Comparison of ENCODE assay signal across 15 mouse cellular contexts in genomic region chr8:106818626-106819515, GRCm38 (mm10). TPM values are rescaled to one million over a fixed set of nuclear protein-coding genes. Genes with fewer than 3 reads are reported as not detected.
DNase-seq lines count a peak whose midpoint lies in the region; ATAC-seq and TF ChIP-seq lines count a peak whose summit lies in the region.
"Had no signal": no experiment of that assay in that cellular context is flagged by ENCODE, and none has a peak within 500 bp of the region (broad histone marks: within the 10 kb centered on the region; RNA-seq: fewer than 3 reads in every experiment).

No protein-coding gene starts in this region.

- 0 out of 2 replicates have a peak overlapping the region, but pooled peaks have one; percentile 58 for H3K27ac ChIP-seq in forebrain, embryonic 10.5 days
- H3K27ac ChIP-seq in forebrain, embryonic 14.5 days (ENCODE audit: low read depth, low read length): no peak overlapping the region
- H3K27ac ChIP-seq in CH12.LX (ENCODE audit: insufficient read depth, low read depth): no peak overlapping the region
- H3K27ac ChIP-seq: forebrain, embryonic 13.5 days; lung, embryonic 15.5 days had no signal

- H3K4me1 ChIP-seq in forebrain, embryonic 10.5 days: peaks cover 17% of the 10 kb centered on the region
- H3K4me1 ChIP-seq in forebrain, embryonic 14.5 days (ENCODE audit: control insufficient read depth, insufficient read depth, low read length): peaks cover 8% of the 10 kb centered on the region; the same call in 1 of the 2 replicates
- H3K4me1 ChIP-seq in CH12.LX (ENCODE audit: control insufficient read depth in 1 of 2, insufficient read depth in 2 of 2): peaks cover 3 to 15% of the 10 kb centered on the region in 2 experiments; a peak in 2 of 4 replicates

- H3K9me3 ChIP-seq in forebrain, embryonic 10.5 days: no peaks in the 10 kb centered on the region
- no peaks in the 10 kb centered on the region for H3K9me3 ChIP-seq in forebrain, embryonic 14.5 days (replicated peaks; ENCODE audit: control insufficient read depth, low read length)
- H3K9me3 ChIP-seq in CH12.LX (replicated peaks; ENCODE audit: low read length): no peaks in the 10 kb centered on the region
- H3K9me3 ChIP-seq: forebrain, embryonic 13.5 days; lung, embryonic 15.5 days had no signal

- ATAC-seq in forebrain, embryonic 14.5 days: no peak
- ATAC-seq: forebrain, embryonic 13.5 days had no signal

- no peaks in the 10 kb centered on the region for H3K27me3 ChIP-seq in forebrain, embryonic 10.5 days (ENCODE audit: poor library complexity, severe bottlenecking)
- H3K27me3 ChIP-seq in forebrain, embryonic 14.5 days (replicated peaks; ENCODE audit: control insufficient read depth, insufficient read depth, low read length): no peaks in the 10 kb centered on the region
- no peaks in the 10 kb centered on the region for H3K27me3 ChIP-seq in CH12.LX (replicated peaks)
- H3K27me3 ChIP-seq: forebrain, embryonic 13.5 days; lung, embryonic 15.5 days had no signal

- no peak overlapping the region for H3K4me3 ChIP-seq in forebrain, embryonic 10.5 days
- H3K4me3 ChIP-seq in forebrain, embryonic 14.5 days (ENCODE audit: low read depth, low read length): no peak overlapping the region
- no peak overlapping the region for H3K4me3 ChIP-seq in CH12.LX (replicated peaks in 1 of 3; ENCODE audit: low read depth in 2 of 3, low read length in 2 of 3, poor library complexity in 1 of 3)
- H3K4me3 ChIP-seq: forebrain, embryonic 13.5 days; lung, embryonic 15.5 days had no signal

- peaks cover 17% of the 10 kb centered on the region for H3K36me3 ChIP-seq in forebrain, embryonic 10.5 days (replicated peaks)
- no peaks in the 10 kb centered on the region for H3K36me3 ChIP-seq in forebrain, embryonic 14.5 days (ENCODE audit: control insufficient read depth, insufficient read depth, low read length)
- H3K36me3 ChIP-seq in CH12.LX (replicated peaks in 1 of 2; ENCODE audit: control insufficient read depth in 1 of 2, insufficient read depth in 1 of 2, low read length in 1 of 2): peaks cover 5 to 31% of the 10 kb centered on the region in 2 experiments
- H3K36me3 ChIP-seq: lung, embryonic 15.5 days had no signal

- TF ChIP-seq CTCF in CH12.LX (conservative IDR thresholded peaks at IDR 0.05 in 1 of 2, IDR thresholded peaks at IDR 0.05 in 1 of 2; ENCODE audit: low read depth in 2 of 2, low read length in 2 of 2): no peak

- in situ Hi-C loops in CH12.LX (cut with MboI; ENCODE audit: low pct_ligation_motif_present, low pct_unique_long_range_greater_than_20kb, low sequenced_read_pairs): no loop called here

- H3K4me2 ChIP-seq in forebrain, embryonic 14.5 days (ENCODE audit: low read length): no peak overlapping the region
- no peak overlapping the region for H3K4me2 ChIP-seq in CH12.LX (ENCODE audit: insufficient read depth, low read depth, poor library complexity, severe bottlenecking)
- H3K4me2 ChIP-seq: forebrain, embryonic 13.5 days; lung, embryonic 15.5 days had no signal

- dilution Hi-C loops in CH12.LX (cut with MboI; ENCODE audit: extremely low pct_ligation_motif_present, extremely low pct_unique_long_range_greater_than_20kb, low sequenced_read_pairs): no loop called here

- TF ChIP-seq RAD21 in CH12.LX (IDR thresholded peaks at IDR 0.05; ENCODE audit: low read depth, low read length): no peak

- DNase-seq in forebrain, embryonic 10.5 days (ENCODE audit: extremely low spot score, low spot score): no peak
- no peak for DNase-seq in forebrain, embryonic 14.5 days (ENCODE audit: low spot score)
- DNase-seq in kidney, adult 9 months: peak; percentile 65
- no peak for DNase-seq in kidney, postnatal 25 days
- peak; percentile 12 for DNase-seq in CH12.LX (ENCODE audit: extremely low read depth)
- peak; percentile 32 for DNase-seq in kidney, postnatal 14 days
- DNase-seq in left cerebral cortex, adult 8-10 months (ENCODE audit: low spot score in 2 of 2): no peak
- DNase-seq in lung, postnatal 14 days: no peak
- DNase-seq: adrenal gland, postnatal 25 days; B cell, adult 2 months; cerebellum, postnatal 10 days; thymus, postnatal 4 days had no signal

- H3K9ac ChIP-seq in forebrain, embryonic 14.5 days (ENCODE audit: low read length): no peak overlapping the region
- H3K9ac ChIP-seq in CH12.LX (ENCODE audit: insufficient read depth, low read depth): no peak overlapping the region
- H3K9ac ChIP-seq: forebrain, embryonic 13.5 days; lung, embryonic 15.5 days had no signal

- no peak for TF ChIP-seq EP300 in CH12.LX (IDR thresholded peaks at IDR 0.05; ENCODE audit: low read length)

- TF ChIP-seq POLR2A in CH12.LX (IDR thresholded peaks at IDR 0.05; ENCODE audit: low read depth, low read length): no peak

- 92% methylated on average over 17 of the region's 17 CpGs for WGBS in forebrain, embryonic 10.5 days
- WGBS in forebrain, embryonic 14.5 days: 76% methylated on average over 17 of the region's 17 CpGs

- H3K79me2 ChIP-seq in CH12.LX (replicated peaks; ENCODE audit: control insufficient read depth, extremely low read depth, insufficient read depth, poor library complexity, severe bottlenecking): no peaks in the 10 kb centered on the region

TF ChIP-seq in CH12.LX, 34 proteins besides CTCF, POLR2A, EP300 and RAD21:
- no peak for TF ChIP-seq JUN (IDR thresholded peaks at IDR 0.05; ENCODE audit: insufficient read depth, low read depth, low read length)
- no peak for TF ChIP-seq USF1 (IDR thresholded peaks at IDR 0.05; ENCODE audit: low read depth, low read length)
- no peak for TF ChIP-seq GABPA (IDR thresholded peaks at IDR 0.05; ENCODE audit: insufficient replicate concordance, low read depth, low read length)
- no peak for TF ChIP-seq KAT2A (IDR thresholded peaks at IDR 0.05; ENCODE audit: insufficient replicate concordance, low read length)
- TF ChIP-seq POLR2AphosphoS2 (IDR thresholded peaks at IDR 0.05; ENCODE audit: low read depth, low read length): no peak
- no peak for TF ChIP-seq E2F4 (IDR thresholded peaks at IDR 0.05; ENCODE audit: insufficient replicate concordance, low read depth, low read length)
- TF ChIP-seq SIN3A (IDR thresholded peaks at IDR 0.05; ENCODE audit: low read length): no peak
- no peak for TF ChIP-seq ZKSCAN1 (IDR thresholded peaks at IDR 0.05; ENCODE audit: borderline replicate concordance, low read depth, low read length)
- TF ChIP-seq MAZ (IDR thresholded peaks at IDR 0.05; ENCODE audit: low read depth, low read length): no peak
- no peak for TF ChIP-seq USF2 (conservative IDR thresholded peaks at IDR 0.05; ENCODE audit: low read depth, low read length)
- TF ChIP-seq UBTF (IDR thresholded peaks at IDR 0.05; ENCODE audit: low read depth, low read length): no peak
- no peak for TF ChIP-seq HCFC1 (IDR thresholded peaks at IDR 0.05; ENCODE audit: low read depth, low read length)
- no peak for TF ChIP-seq ZMIZ1 (IDR thresholded peaks at IDR 0.05; ENCODE audit: low read depth, low read length)
- no peak for TF ChIP-seq CHD1 (IDR thresholded peaks at IDR 0.05; ENCODE audit: low read depth, low read length)
- no peak for TF ChIP-seq ETS1 (conservative IDR thresholded peaks at IDR 0.05; ENCODE audit: low read depth, low read length)
TF ChIP-seq in CH12.LX: peak in this region for 0.

RNA-seq across cellular contexts. Expression of gene Has3, which starts 51.2 kb away (rescaled TPM):
- 0.25 and 0.26 TPM in 2 replicates for polyA plus RNA-seq in forebrain, embryonic 10.5 days (2016; fragmentation: Nextera tagmentation; extraction: Ambion mirVana)
- 1.4 and 1.8 TPM in 2 replicates for polyA plus RNA-seq in forebrain, embryonic 14.5 days (2014; fragmentation: Nextera tagmentation; extraction: Ambion mirVana)
- 3.7 and 4.7 TPM in 2 replicates for total RNA-seq in CH12.LX (2012; rRNA removed)
- total RNA-seq in CH12.LX (2014; rRNA removed): 0.07 TPM in 1 of 2 replicates, not detected in the other
- 0.29 and 0.31 TPM in 2 replicates for polyA plus RNA-seq in CH12.LX (2012; ENCODE audit: insufficient read length, low read depth)
- total RNA-seq in left cerebral cortex, adult 8-10 months (2022): 1 to 10 TPM; 1.2 to 3.1 (median 1.7) TPM
- total RNA-seq: liver, adult 2 months had no signal

Comparison
In these comparisons a context has a peak if more than half of its experiments do, and no peak if none do; other contexts are left out.
1. DNase-seq: peak in kidney, adult 9 months (single experiment), CH12.LX (single experiment) and kidney, postnatal 14 days (single experiment); none in forebrain, embryonic 10.5 days (single experiment), forebrain, embryonic 14.5 days (single experiment), kidney, postnatal 25 days (0 of 2), left cerebral cortex, adult 8-10 months (0 of 2) and lung, postnatal 14 days (single experiment).